Mouse (Mus musculus): Measurements from ENCODE around the gene Tbxa2r. TPM values are rescaled to one million over a fixed set of nuclear protein-coding genes. Genes with fewer than 3 reads are reported as not detected.

The Tbxa2r gene
- total RNA-seq, 1 experiment from 2014 or later, result 4.2 TPM

DNA sequence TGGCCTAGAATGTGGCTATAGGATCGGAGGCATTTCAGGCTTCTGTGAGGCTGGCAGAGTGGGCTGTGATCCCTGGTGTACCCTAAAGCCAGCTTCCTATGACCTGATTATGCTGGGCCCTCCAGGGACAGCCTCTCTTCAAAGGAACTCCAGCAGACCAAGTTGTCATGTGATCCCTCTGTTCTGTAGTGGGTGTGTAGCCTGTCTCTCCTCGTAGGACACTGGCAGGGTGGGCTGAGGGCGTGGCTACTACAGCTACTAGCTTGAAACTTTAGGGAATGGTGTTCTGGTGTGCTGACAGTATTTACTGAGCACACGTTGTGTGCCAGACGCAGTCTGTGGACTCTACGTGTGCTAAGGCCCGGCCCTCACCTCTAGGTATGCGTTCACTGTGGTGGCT, 32.2 kb downstream of the Tbxa2r start:
- no peak for ATAC-seq (replicated peaks; ENCODE audit: low read depth, poor library complexity, severe bottlenecking)

DNA sequence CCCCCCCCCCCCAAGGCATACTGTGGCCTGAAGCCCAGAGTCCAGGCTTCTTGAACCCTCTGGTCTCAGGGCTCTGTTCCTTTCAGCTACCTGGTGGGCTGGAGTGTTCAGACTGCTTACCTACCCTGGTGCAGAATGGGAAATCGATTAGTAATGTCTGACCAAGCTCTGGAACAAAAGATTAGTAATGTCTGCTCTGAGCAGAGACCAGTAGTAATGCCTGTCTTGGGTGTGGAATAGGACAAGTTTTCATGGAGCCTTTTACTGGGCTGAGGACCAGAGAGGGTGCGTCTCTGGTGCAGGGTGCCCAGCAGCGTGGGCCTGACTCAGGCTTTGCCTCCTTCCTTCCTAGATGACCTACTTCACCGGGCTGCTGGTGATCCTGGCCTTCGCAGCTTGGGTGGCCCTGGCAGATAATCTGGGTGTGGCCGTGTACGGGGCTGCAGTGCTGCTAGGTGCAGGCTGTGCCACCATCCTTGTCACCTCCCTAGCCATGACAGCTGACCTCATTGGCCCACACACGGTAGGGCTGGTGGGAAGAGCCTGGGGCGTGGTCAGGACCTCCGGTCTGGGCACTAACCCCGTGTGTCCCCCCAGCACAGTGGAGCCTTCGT, 33.9 kb downstream of the Tbxa2r start:
- ATAC-seq (replicated peaks; ENCODE audit: low read depth, poor library complexity, severe bottlenecking), result no peak

DNA sequence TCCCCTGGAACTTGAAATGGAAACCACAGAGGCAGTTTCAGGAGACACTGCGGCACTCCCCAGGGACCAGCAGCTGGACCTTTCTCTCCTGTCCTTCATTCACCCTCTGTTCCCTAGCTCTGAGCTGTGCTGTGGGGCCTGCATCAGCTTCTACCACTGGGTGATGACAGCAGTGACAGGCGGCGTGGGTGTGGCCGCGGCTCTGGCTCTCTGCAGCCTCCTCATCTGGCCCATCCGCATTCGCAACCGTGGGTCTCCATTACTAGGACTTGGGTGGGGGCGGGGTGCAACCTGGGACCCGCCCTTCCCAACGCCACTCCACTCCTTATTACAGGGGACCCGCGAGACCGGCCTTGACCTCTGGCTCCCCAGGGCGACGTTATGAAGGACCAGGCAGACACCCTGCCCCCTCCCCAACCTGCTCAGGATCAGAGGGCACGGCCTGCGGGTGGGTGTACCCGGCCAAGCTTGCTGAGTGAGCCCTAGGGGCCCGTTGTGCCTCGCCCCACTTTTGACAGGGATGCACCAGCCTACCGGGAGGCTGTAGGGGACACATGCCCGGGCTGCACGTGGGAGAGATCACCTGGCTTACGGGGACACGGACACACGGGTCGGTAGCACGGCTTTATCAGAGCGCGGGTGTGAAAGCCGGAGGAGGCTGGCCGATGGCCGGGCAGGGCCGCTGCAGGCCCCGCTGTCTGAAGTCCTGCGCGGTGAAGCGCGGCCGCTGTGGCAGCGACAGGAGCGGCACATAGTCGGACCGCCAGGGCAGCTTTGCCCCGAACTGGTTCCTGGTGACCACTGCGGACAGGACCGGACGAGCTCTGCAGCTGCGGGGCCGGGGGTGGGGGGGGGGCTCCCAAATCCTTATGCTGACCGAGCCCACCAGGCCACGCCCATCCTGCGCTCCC, 35.2 kb downstream of the Tbxa2r start:
- ATAC-seq (replicated peaks; ENCODE audit: low read depth, poor library complexity, severe bottlenecking), result no peak

DNA sequence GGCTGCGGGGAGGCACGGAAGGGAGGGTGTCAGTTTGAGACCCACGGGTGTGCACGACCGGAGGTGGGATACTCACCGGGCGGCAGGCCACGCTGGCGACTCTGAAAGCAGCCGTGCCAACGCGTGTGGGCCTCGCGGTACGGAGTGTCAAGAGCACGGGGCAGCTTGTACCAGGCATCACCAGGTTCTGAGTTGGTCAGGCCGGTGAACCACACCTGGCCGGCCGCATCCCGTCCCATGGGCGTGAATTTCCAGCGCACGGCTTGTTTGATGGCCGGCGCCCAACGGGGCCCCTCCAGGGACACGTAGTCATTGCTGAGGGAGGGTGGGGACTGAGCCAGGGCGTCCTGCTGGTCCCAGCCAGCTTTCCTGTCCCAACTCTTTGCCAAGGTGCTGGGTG, 36.1 kb downstream of the Tbxa2r start:
- ATAC-seq (replicated peaks; ENCODE audit: low read depth, poor library complexity, severe bottlenecking), result no peak

DNA sequence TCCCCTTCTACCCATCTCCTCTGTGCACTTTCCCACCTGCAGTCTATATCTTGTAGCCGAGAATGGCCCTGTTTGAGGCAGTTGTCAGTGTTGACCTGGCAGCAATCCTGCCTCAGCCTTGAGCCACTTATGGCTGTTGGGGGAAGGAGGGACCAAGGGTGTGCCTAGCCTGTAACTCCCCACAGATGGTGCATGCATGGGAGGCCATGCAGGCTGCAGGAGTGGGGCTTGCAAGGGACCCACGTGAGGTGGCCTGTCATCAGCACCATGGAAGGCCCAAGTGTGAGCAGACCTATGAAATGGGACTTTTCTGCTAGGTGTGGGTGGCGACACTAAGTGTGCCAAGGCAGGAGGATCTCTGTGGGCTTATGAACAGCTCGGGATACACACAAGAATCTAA, 36.5 kb downstream of the Tbxa2r start:
- no peak for ATAC-seq (replicated peaks; ENCODE audit: low read depth, poor library complexity, severe bottlenecking)

DNA sequence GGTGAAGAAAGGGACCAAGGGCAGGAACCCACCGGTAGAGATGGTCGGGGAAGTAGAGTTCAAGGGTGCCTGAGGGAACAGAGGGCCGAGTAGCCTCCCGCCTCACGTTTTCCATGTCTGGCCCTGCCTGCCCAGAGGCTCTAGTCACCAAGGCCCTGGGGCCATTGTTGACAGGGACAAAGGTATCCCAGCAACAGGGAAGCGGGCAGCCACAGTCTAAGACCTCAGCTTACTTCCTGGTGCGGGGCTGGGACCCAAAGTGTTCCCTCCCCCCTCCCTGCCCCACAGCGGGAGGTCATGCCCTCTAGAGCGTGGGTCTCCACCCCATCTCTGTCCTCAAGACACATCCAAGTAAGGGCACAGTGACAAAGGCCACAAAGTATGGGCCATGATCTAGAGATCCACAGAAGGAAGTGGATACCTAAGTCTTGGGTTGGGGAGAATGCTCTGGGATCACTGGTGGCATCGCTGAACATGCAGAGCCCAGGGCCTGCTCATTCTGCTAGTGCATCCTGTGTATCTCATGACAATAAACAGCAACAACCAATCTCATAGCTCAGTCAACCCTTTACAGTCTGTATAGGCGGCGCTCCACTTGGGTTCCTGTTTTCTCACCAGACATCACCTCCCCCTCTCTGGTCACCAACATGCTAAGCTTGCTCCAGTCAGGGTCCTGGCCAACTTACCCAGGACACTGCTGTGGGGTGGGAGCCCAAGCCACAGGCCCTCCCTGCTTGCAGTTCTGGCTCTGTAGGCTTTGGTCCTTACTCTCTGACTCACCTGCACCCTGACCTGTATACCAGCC, 37.3 kb downstream of the Tbxa2r start, which contains the start of gene 4930404N11Rik:
4930404N11Rik (minus strand) TSS at position 145 of the 805 bp plus-strand sequence.
- ATAC-seq (replicated peaks; ENCODE audit: low read depth, poor library complexity, severe bottlenecking), result peak; percentile 29

DNA sequence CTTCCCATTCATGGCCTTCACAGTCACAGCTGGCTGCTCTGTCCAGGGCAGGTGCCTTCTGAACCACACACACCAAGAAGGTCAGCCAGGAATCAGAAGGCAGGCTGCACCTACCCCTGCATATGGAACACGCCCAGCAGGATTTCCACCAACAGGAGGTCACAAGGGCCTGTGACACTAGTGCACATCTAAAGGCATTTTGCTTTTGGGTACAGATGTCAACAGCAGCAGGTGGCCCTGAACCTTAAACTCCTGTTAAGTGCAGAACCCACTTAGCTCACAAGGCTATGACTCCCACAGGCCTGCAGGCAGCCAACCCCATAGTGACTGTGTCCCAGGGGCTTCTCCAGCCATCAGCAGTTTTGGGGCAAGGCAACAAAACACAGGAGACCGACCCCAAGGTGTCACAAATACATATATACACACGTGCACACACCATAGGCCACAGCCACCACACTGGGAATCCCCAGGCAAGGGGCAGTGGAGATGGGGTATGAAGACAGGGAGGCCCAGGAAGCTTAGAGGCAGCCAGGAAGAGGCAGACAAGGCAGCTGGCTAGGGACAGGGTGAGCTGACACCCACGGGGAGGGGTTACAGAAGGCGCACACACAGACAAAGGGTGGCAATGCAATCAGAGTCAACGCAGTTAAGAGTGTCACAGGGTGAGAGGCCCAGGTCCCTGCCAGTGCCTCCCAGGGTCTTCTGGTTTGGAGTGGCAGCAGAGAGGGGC, 38.1 kb downstream of the Tbxa2r start:
- no peak for ATAC-seq (replicated peaks; ENCODE audit: low read depth, poor library complexity, severe bottlenecking)

DNA sequence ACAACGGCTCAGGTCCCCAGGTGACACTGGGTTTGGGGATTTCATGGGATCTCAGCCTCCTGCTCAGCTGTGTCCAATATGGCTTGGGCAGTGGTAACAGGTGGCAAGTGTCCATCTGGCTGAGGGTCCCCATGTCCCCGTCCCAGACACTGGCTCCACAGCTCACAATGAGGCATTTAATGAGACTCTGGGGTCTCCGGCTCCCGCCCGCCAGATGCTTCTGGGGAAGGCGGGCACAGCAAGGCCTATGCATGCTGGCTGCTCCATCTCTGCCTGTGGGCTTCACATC, 38.6 kb downstream of the Tbxa2r start:
- ATAC-seq (replicated peaks; ENCODE audit: low read depth, poor library complexity, severe bottlenecking), result no peak

DNA sequence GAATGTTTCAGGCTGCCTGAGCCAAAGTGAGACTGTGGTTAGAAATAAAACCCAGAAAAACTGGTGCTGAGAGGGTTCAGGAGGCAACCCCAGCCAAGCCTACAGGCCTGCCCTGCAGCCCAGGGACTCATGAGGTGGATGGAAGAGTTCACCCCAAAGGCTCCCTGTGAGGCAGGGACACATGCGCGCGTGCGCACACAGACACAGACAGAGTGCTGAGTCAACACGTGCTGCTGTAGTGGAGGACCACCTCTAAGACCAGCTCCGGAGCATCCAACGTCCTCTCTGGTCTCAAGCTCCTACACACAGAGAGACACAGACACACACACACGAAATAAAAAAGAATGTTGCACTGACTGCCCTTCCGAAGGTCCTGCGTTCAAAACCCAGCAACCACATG, 46.8 kb downstream of the Tbxa2r start:
- ATAC-seq (replicated peaks; ENCODE audit: low read depth, poor library complexity, severe bottlenecking), result no peak

DNA sequence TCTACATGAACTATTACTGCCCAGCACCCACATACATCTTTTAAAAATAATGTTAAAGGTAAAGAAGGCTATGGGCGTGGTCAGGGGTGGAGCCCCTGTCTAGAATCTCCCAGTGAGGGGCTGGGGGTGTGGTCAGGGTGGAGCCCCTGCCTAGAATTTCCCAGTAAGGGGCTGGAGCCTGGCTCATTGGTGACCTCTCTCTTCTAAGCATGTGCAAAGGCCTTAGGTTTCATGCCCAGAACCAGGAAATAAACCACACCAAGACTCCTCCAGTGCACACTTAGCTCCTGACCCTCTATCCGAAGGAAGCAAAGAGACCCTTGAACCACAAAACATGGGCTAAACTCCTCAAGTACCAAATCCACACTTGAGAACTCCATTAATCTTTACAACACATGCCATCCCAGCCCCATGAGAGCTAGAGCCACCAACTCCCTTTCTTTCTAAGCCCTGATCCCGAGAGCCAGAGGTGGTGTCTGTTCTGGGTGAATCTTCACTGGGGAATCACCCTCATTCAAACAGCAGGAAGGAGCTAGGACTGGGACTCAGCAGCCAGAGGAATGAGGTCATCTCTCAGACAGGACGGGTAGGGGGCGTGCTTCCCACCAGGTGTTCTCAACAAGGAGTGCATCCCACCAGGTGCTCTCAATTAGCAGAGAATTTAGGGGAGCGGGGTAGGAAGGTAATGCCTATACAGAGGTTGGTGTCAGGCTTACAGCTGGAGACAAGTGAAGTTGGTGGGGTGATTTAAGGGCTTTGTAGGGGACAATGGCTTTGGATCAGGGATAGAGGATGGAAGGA, 48.2 kb downstream of the Tbxa2r start:
- no peak for ATAC-seq (replicated peaks; ENCODE audit: low read depth, poor library complexity, severe bottlenecking)

DNA sequence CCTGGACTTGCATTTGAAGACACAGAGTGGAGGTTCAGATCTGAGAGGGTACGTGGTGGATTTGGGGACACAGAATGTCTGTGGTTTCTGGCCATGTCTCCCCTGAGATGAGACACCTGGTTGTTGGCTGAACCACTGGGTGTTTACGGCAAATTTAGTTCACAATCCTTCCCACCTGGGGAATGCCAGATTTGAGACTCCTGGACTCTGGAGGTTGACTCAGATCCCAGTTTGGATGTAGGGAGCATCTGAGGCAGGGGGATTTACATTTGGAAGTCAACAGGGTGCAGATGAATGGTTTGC, 48.8 kb downstream of the Tbxa2r start:
- no peak for ATAC-seq (replicated peaks; ENCODE audit: low read depth, poor library complexity, severe bottlenecking)

DNA sequence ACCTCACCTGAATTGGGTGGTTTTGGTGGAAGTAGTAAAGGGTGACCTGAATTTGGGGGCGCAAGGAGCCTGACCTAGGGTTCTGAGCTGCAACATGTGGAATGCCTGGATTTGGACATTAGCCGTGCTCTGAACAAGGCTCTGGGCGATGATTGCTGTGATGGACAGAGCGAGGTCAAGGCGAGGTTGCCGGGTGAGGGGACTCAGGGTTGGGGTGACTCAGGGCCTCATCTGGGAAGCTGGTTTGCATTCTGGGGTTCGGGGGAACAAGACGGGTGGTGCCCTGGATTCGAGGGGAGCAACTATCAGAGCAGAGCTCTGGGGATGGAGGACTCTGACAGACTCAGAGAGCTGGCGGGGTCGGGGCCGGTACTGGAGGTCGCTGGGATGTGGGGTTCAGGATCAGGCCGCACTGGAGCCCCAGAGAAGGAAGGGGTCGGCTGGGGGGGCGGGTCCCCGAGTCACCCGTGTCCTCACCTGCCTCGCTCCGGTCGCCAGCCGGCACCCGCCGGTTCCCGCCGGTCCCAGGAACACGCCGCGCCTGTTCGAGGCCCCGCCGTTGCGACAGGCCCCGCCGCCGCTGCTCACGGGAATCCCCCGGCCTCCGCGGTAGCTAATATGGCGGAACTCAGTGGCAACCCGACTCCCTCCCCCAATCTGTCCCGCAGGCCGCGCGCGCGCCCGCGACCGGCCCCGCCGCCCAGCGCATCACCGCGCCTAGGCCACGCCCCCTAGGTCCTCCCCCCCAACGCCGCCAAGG, 49.4 kb downstream of the Tbxa2r start, which contains the start of gene Fzr1:
Fzr1 (minus strand) TSS at position 724 of the 760 bp plus-strand sequence.
- ATAC-seq (replicated peaks; ENCODE audit: low read depth, poor library complexity, severe bottlenecking), result no peak

DNA sequence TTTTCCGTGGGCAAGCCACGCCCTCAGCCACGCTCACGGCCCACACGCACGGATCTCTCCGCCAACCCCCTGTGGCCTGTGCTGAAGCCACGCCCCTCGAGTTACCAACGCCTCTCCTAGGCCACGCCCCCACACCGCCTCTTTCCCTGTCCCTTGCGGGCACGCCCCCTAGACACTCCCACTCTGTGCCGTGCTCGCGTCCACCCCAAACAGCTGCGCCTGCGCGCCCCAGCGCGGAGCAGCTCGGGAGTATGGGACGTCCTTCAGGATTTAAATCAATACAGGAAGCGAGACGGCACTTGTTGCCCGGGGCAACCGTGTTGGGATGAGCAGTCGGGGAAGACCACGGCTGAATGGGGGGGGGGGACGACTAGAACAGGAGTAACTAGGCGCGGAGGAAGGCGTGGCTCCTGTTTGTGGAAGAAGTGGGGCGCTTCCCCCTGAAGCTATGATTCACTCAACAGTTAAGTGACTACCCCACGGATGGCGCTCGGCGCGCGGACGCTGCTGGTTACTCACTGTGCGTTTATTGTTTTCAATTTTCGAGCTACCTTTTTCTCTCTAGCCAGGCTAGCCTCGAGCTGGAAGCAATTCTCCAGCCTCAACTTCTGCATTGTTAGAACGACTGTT, 50.1 kb downstream of the Tbxa2r start:
- ATAC-seq (replicated peaks; ENCODE audit: low read depth, poor library complexity, severe bottlenecking), result peak; percentile 74

DNA sequence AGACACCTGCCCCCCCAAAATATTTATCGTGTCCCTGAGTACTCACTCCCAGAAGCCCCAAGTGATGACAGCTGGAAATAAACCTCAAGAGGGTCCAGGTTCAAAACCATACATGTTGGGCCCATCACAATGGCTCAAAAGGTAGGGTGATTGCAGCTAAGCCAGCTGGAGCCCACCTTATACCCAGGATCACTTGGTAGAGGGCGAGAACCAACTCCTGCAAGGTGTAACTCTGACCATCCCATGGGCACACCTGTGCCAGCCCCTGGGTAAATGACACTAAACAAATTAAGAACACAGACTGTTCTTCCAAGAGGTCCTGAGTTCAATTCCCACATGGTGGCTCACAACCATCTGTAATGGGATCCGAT, 50.6 kb downstream of the Tbxa2r start:
- ATAC-seq (replicated peaks; ENCODE audit: low read depth, poor library complexity, severe bottlenecking), result no peak

DNA sequence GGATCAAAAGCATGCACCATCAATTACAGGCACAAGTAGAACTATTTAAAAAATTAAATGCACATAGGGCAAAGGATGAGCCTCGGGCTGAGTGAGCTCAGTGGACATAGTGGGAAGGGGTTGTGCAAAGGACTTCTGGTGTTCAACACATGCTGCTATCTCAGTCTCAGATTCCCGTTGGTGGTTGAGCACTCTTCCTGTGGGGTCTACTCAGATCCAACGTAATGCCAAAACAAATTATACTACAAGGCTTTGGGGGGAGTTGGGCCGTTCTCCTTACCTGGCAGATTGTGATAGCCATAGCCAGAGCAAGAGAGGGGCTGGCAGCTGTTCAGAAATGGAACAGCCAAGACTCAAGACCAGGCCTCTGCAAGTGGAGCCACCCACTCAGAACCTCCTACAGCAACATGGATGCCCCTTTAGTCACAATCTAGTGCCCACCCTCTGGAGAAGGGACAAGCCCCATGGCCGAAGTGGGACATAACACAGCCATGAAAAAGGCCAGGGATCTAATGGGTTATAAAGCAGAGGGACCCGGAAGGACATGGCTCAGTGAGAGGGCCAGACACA, 51.4 kb downstream of the Tbxa2r start:
- ATAC-seq (replicated peaks; ENCODE audit: low read depth, poor library complexity, severe bottlenecking), result no peak

DNA sequence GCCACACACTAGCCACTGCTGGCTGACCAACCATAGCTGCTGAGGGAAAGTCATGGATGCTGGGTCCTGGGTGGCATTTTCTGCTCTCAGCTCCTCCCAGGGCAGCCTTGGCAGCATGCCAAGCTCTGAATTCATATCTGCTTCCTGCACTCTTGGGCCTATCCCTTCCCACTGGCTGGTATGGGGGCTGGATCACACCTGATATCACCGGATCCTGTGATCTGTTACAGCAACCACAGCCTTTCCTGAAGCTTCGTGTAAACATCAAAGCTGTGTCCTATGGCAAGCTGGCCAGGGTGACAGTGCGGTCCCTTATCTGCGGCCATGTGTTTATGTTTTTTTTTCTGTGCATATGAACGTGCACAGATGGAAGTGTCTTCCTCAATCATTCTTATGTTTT, 53.5 kb downstream of the Tbxa2r start:
- peak; percentile 57 for ATAC-seq (replicated peaks; ENCODE audit: low read depth, poor library complexity, severe bottlenecking)

DNA sequence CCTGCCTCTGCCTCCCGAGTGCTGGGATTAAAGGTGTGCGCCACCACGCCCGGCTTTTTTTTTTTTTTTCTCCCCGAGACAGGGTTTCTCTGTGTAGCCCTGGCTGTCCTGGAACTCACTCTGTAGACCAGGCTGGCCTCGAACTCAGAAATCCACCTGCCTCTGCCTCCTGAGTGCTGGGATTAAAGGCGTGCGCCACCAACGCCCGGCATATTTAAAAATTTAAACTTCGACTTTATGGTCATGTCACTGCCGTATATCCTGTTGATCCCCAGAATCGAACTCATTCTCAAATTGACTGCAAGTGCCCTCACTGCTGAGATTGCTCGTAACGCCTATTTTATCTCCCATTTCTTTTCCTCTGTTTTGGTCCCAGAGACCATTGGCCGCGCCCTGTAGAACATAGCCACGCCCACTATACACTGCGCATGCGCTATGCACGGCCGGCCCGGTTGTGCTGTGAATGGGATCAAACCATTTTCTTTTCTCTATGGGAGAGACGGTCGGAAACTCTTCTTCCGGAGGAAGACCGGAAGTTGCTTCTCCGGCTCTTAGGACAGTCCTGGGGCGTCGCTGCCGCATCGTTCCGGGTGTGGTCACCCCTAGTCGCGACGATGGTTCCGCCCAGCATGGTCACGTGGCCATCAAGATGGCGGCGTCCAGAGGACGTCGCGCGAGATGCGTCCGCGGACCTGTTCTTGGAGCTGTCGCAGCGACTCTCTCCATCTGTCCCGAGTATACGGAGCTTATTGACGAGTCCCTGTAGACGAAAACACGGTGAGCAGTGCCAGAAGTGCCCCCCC, 55.5 kb downstream of the Tbxa2r start, which contains the start of the genes Dohh and Gm48551:
Dohh (plus strand) TSS at position 627 of the 803 bp plus-strand sequence.
Gm48551 (plus strand) TSS at position 665 of the 803 bp plus-strand sequence.
- ATAC-seq (replicated peaks; ENCODE audit: low read depth, poor library complexity, severe bottlenecking), result peak; percentile 77
